Mouse (Mus musculus) urinary bladder, postnatal 10 days (tissue): Measurements from ENCODE around the gene Nol8.

Source experiments
- DNase-seq: peaks from one replicate; pipeline ENCODE4 v3.0.0; 2022; ENCODE audit warnings: low spot score

The Nol8 gene

GRCm38 (mm10) chr13:49684266-49684665, 31.4 kb downstream of the Nol8 start:
- DNase-seq, result no peak

GRCm38 (mm10) chr13:49691056-49691455, 38.2 kb downstream of the Nol8 start:
- no peak for DNase-seq

DNA sequence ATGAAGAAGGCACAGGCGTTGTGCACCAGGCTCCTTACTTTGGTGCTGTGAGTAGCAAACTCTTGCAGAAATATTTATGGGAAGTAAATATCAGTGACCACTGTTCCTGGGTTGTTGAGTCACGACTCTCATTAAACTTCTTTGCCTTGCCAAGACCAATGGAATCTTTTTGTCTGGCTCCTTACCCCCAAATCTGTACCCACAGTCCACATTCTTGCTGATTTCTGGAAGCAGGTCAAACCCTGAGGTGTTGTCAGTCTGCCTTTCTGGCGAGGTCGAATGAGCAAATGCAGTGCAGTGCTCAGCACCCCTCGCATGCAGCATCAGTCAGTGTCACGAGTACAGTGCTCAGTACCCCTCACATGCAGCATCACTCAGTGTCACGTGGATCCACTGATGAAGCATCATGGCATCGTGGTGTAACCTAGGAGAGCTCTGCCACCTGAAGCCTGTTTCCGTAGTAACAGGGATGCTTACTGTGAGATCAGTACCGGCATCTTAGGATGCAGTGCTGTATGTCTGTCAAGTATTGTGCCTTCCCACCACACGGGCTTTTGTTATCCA, 50.4 kb downstream of the Nol8 start:
- no peak for DNase-seq

GRCm38 (mm10) chr13:49706032-49706690, 53.3 kb downstream of the Nol8 start:
- DNase-seq, result no peak

DNA sequence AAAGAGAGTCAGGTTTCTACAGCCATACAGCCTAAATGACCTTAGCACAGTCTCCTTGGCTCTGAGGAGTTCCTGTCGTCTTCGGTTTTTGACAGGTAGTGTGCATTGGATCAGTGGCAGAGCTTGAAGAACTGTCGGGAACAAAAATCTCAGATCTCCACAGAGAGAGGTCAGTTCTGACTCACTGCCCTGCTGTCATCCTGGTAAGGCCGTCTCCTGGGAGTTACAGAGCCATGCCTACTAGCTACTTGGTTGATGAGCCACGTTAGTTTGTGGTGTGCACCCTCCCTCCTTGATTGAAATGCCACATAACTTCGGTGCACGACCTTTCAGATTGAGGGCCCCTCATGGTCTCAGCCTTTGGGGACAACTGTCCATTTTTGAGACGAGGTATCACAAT, 55.4 kb downstream of the Nol8 start:
- DNase-seq, result no peak

DNA sequence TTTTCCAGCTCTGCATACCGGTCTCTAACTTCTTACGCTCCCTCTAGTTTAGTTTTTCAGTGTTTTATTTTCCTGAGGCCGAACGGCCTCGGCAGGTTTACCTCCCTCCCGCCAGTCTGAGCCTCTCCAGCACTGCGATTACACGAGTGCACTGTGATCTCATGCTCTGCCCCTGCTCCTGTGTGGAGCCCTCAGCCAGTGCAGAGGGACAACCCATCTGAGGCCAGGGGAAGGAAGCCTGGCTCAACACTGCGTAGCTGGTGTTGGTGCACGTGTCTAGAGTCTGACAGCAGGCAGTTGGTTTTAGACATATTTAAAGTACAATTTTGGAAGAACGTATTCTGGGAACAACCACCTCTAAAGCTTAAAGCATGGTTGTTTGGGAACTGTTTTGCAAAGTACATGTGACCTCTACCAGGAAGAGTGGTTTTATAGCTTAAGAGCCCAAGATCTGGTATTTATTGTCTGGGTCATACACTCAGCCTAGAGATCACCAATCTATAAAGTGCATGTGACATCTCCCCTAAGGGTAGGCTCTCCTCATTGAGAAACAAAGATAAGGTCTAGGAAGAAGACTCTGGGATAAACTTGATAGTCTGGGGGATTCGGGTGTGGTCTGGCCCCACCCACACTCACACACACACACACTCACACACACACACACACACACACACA, 59.3 kb downstream of the Nol8 start:
- no peak for DNase-seq

DNA sequence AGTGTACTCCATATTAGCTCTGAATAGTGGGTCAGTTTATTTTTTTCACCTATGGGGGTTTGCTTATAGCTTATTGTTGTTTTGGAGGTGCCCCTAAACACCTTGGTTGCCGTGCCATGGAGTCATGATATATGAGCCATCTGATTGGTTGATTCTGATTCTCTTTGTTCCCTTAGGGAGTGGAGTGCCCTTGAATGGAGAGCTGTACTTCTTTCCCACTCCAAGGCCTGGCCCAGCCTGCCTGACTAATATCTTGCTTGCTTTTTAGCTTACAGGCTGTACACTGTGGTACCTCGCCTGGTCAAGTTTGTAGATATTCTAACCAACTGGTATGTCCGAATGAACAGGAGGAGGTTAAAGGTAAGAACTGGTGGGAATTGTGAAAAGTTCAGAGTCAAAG, 66.4 kb downstream of the Nol8 start:
- no peak for DNase-seq
